Mouse (Mus musculus) hindbrain, embryonic 11.5 days (tissue): ENCODE results near the gene Spata25. TPM values are rescaled to one million over a fixed set of nuclear protein-coding genes. Genes with fewer than 3 reads are reported as not detected.
"Not testable (repeated sequence)": the region's sequence is repeated elsewhere in the genome, so short reads cannot be mapped to it uniquely, and the experiment has no call there.

ENCODE experiments used
- ATAC-seq: fragments of 200-750 bp; cut with Nextera tagmentation; 2 replicates; pipeline ENCODE4 v1.8.0; 2017; ENCODE audit warnings: mild to moderate bottlenecking, moderate TSS enrichment, moderate library complexity; ENCODE audit not compliant: low FRiP score
- DNase-seq: peaks from one replicate; pipeline ENCODE4 v3.0.0-alpha.2; 2015; ENCODE audit warnings: low spot score
- H3K27ac ChIP-seq: fragments of 300-500 bp; sonication (generic); 2 replicates; pipeline ENCODE4 v1.5.1; 2014; ENCODE audit warnings: mild to moderate bottlenecking, low read depth, low read length
- H3K27me3 ChIP-seq: fragments of 300-500 bp; sonication (generic); 2 replicates; pipeline ENCODE4 v1.6.1; 2014; ENCODE audit warnings: mild to moderate bottlenecking, low read length, moderate library complexity, mixed read lengths; ENCODE audit not compliant: control insufficient read depth, insufficient read depth
- H3K36me3 ChIP-seq: fragments of 300-500 bp; sonication (generic); 2 replicates; pipeline ENCODE4 v1.6.1; 2014; ENCODE audit warnings: mild to moderate bottlenecking, low read length, moderate library complexity, mixed read lengths; ENCODE audit not compliant: control insufficient read depth, insufficient read depth
- H3K4me1 ChIP-seq: fragments of 300-500 bp; sonication (generic); replicated peaks from 2 replicates; pipeline ENCODE4 v1.6.1; 2014; ENCODE audit warnings: low read length, mixed read lengths; ENCODE audit not compliant: control insufficient read depth, insufficient read depth
- H3K4me2 ChIP-seq: fragments of 300-500 bp; sonication (generic); replicated peaks from 2 replicates; pipeline ENCODE4 v1.6.1; 2014; ENCODE audit warnings: mild to moderate bottlenecking, low read depth, low read length
- H3K4me3 ChIP-seq: fragments of 300-500 bp; sonication (generic); 2 replicates; pipeline ENCODE4 v1.5.1; 2014; ENCODE audit warnings: low read depth, low read length
- H3K9ac ChIP-seq: fragments of 300-500 bp; sonication (generic); 2 replicates; pipeline ENCODE4 v1.6.1; 2014; ENCODE audit warnings: low read depth, low read length
- H3K9me3 ChIP-seq: fragments of 300-500 bp; sonication (generic); 2 replicates; pipeline ENCODE4 v1.6.1; 2016; ENCODE audit warnings: low read length; ENCODE audit not compliant: control insufficient read depth
- WGBS: fragments of 180-500 bp; shearing (Covaris S2); extraction: QIAGEN DNeasy Blood & Tissue Kit; methylation state at CpG from one replicate; pipeline ENCODE4 v1.1.7; 2014; 5-methylcytosine and 5-hydroxymethylcytosine counted together
- polyA plus RNA-seq: library from polyadenylated mRNA; unstranded; fragments of >200 nt; fragmentation: Nextera tagmentation; extraction: Ambion mirVana; gene quantifications from 2 replicates; pipeline ENCODE4 v1.2.1, GENCODE M21; 2014

The Spata25 gene
- polyA plus RNA-seq, 1 experiment from 2014 or later = not detected

DNA sequence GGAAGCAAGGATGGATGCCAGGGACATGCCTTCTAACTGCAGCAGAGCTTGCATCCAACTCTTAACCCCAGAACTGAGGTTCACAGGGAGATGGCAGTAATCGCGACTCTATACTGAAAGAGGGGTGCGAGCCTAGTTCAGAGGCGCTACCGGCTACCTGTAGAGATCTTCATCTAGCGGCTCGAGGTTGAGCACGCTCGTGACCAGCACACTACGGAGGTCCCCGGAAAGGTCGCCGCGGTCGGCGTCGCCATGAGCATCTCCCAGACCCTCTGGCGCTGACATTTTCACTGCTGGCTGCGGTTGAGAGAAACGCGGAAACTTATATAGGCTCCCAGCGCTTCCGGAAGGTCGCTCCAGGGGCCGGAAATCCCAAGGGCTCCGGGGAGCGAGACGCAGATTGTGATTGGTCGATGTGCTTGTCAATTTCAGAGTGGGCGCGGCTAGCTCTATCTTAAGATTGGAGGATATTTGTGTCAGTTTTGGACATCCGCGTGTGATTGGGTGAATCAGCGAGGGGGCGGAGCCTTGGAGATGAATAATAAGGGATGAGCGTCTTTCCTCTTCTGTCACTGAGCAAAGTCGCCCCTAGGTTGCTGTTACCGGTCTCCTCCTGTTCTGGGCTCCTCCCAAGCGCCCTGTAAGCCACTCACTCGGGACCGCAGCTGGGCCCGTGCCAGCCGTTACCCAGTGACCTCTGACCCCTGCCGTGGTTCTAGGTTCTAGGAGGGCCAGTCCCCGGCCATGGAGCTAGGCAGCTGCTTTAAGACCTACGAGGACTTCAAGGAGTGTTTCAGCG lies 23.6 kb downstream of the Spata25 start, which contains the start of the genes Acot8 and Zswim3:
Gene Acot8 (minus strand): TSS at position 350 of the 799 bp plus-strand sequence.
Gene Zswim3 (plus strand): TSS at position 566 of the 799 bp plus-strand sequence.
- ATAC-seq (peak; percentile 97), DNase-seq (peak; percentile 98)
- peaks cover 4% of the 10 kb centered on the region for H3K4me1 ChIP-seq
- peaks cover 3% of the 10 kb centered on the region; the same call in 1 of the 2 replicates for H3K36me3 ChIP-seq
- no peaks in the 10 kb centered on the region for H3K9me3 ChIP-seq
- peak within 1 kb of the TSS; percentile 83 for H3K4me3 ChIP-seq
- peak within 1 kb of the TSS; percentile 77 for H3K27ac ChIP-seq
- H3K27me3 ChIP-seq = no peaks in the 10 kb centered on the region
- peak within 1 kb of the TSS; percentile 75 for H3K9ac ChIP-seq
- H3K4me2 ChIP-seq = peak within 1 kb of the TSS; percentile 77
- WGBS = under 1% methylated on average over 47 of the region's 47 CpGs

DNA sequence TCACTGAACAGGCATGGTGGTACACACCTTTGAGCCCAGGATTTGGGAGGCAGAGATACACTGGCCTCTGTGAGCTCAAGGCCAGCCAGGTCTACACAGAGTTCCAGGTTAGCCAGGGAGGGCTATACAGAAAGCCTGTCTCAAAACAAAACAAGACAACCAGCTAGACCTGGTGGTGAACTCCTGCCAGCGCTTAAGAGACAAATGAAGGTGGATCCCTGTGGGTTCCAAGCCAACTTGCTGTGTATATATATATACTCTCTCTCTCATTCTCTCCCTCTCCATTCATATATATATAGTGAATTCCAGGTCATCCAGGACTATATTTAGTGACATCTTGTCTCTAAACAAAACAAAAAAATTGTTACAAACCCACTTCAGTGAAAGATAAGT lies 24.4 kb downstream of the Spata25 start:
- Histone ChIP-seq H3K27me3 (no peaks in the 10 kb centered on the region), H3K4me2 (peak overlapping the region; percentile 51), H3K4me3 (peak overlapping the region; percentile 83), H3K36me3 (peaks cover 6% of the 10 kb centered on the region; the same call in 1 of the 2 replicates), H3K9ac (peak overlapping the region; percentile 68; the same call in 1 of the 2 replicates), H3K4me1 (peaks cover 4% of the 10 kb centered on the region), H3K27ac (no peak overlapping the region), H3K9me3 (no peaks in the 10 kb centered on the region)
- 69% methylated on average over 1 of the region's 1 CpGs for WGBS
- ATAC-seq (no peak), DNase-seq (no peak)

GRCm38 (mm10) chr2:164803201-164803920 lies 25.0 kb downstream of the Spata25 start:
- DNase-seq (no peak), ATAC-seq (no peak)
- Histone ChIP-seq H3K4me3 (peak overlapping the region; percentile 83; the same call in 1 of the 2 replicates), H3K4me1 (peaks cover 4% of the 10 kb centered on the region), H3K4me2 (peak overlapping the region; percentile 51; the same call in 1 of the 2 replicates), H3K9me3 (no peaks in the 10 kb centered on the region), H3K27me3 (no peaks in the 10 kb centered on the region), H3K36me3 (peaks cover 3% of the 10 kb centered on the region; the same call in 1 of the 2 replicates), H3K9ac (peak overlapping the region; percentile 68; the same call in 1 of the 2 replicates), H3K27ac (no peak overlapping the region)
- WGBS = 92% methylated on average over 16 of the region's 16 CpGs

DNA sequence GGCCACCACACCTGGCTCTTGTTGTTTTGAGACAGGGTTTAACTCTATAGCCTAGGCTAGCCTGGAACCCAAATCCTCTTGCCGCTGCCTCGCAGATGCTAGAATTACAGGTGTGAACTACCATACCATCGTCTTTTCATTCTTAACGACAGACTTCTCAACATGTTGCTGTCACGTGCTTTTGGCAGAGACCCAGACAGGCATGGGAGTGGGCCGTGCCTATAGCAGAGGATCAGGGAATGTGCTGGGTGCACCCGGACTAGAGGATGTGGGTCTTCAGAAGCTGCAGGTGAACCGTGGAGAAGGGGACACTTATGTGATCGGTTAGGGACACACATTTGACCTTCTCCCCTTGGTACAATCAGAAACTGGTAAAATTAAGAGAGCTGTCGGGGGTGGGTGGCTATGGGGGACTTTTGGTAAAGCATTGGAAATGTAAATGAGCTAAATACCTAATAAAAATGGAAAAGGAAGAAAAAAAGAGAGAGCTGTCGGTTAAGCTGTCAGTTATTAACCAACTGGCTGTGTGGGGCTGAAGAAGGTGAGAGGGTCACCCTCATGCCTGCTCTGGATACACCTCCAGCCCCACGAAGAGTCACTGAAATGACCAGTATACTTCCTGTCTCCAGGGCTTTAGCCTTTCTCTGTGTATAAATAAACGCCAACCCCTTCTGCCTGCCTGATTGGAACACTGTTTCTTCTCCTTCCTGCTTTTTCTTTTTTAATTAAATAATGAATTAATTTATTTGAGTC lies 27.9 kb downstream of the Spata25 start:
- Histone ChIP-seq H3K9me3 (no peaks in the 10 kb centered on the region), H3K4me2 (no peak overlapping the region), H3K9ac (no peak overlapping the region), H3K27me3 (no peaks in the 10 kb centered on the region), H3K4me3 (no peak overlapping the region), H3K36me3 (peaks cover 3% of the 10 kb centered on the region; the same call in 1 of the 2 replicates), H3K27ac (no peak overlapping the region), H3K4me1 (peaks cover 4% of the 10 kb centered on the region)
- no peak for ATAC-seq
- no peak for DNase-seq
- 93% methylated on average over 13 of the region's 13 CpGs for WGBS

- H3K4me3 ChIP-seq, DNase-seq, ATAC-seq, H3K9me3 ChIP-seq, H3K9ac ChIP-seq, H3K4me2 ChIP-seq, H3K36me3 ChIP-seq, H3K4me1 ChIP-seq, H3K27ac ChIP-seq, H3K27me3 ChIP-seq: not testable (repeated sequence)
- WGBS = 88% methylated on average over 6 of the region's 6 CpGs
Observed at GRCm38 (mm10) chr2:164798554-164798953, 29.8 kb downstream of the Spata25 start.

DNA sequence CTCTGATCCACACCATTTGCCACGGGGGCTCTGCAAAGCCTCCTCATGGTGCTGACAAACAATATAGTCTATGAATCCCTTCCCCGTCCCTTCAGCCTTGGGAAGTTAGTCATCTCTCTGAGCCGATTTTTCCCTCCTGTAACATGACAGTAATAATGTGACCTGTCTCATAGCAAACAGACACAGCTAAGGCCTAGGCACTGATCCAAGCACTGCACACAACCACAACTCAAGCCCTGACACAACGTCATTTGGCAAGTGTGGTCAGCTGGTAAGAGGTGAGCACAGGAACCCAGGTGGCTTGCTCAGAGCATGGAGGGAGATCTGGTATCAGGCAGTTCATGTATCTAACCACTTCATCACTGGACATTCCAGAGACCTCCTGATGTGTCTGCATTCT lies 32.5 kb downstream of the Spata25 start:
- Histone ChIP-seq H3K27me3 (no peaks in the 10 kb centered on the region), H3K9ac (no peak overlapping the region), H3K27ac (no peak overlapping the region), H3K4me1 (no peaks in the 10 kb centered on the region), H3K4me2 (no peak overlapping the region), H3K36me3 (peaks cover 6% of the 10 kb centered on the region; the same call in 1 of the 2 replicates), H3K4me3 (no peak overlapping the region), H3K9me3 (no peaks in the 10 kb centered on the region)
- ATAC-seq (no peak), DNase-seq (no peak)
- WGBS = 90% methylated on average over 4 of the region's 4 CpGs

GRCm38 (mm10) chr2:164794293-164794692 lies 34.0 kb downstream of the Spata25 start:
- Histone ChIP-seq H3K36me3 (peaks cover 2% of the 10 kb centered on the region; the same call in 1 of the 2 replicates), H3K27ac (no peak overlapping the region), H3K9ac (no peak overlapping the region), H3K4me1 (no peaks in the 10 kb centered on the region), H3K4me2 (no peak overlapping the region), H3K27me3 (no peaks in the 10 kb centered on the region), H3K4me3 (no peak overlapping the region), H3K9me3 (no peaks in the 10 kb centered on the region)
- 40% methylated on average over 5 of the region's 5 CpGs for WGBS
- DNase-seq (peak; percentile 86), ATAC-seq (peak; percentile 53; the same call in 1 of the 2 replicates)

DNA sequence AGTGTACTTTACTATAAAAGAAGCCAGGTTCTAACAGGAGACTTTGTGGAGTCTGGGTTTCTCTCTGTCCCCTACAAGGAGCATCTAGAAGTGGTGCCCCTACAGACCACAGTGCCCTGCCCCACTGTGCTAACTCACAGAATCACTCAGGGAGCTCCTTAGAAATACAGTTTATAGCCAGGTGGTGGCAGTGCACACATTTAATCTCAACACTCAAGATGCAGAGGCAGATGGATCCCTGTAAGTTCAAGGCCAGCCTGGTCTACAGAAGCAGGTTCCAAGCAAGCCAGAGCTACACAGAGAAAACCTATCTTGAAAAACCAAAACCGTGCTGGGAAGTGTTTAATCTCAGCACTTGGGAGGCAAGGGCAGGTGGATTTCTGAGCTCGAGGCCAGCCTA lies 34.6 kb downstream of the Spata25 start:
- Histone ChIP-seq H3K27ac (no peak overlapping the region), H3K9me3 (no peaks in the 10 kb centered on the region), H3K27me3 (no peaks in the 10 kb centered on the region), H3K4me3 (no peak overlapping the region), H3K36me3 (peaks cover 2% of the 10 kb centered on the region; the same call in 1 of the 2 replicates), H3K9ac (no peak overlapping the region), H3K4me2 (no peak overlapping the region), H3K4me1 (no peaks in the 10 kb centered on the region)
- ATAC-seq = no peak
- WGBS = 93% methylated on average over 2 of the region's 2 CpGs
- DNase-seq = no peak
